Mouse (Mus musculus) Patski (cell line): ENCODE data around the gene Map2k2. TPM values are rescaled to one million over a fixed set of nuclear protein-coding genes. Genes with fewer than 3 reads are reported as not detected.

Experiments
- ATAC-seq: fragments of 100-300 bp; one replicate; pipeline ENCODE4 v1.8.0; 2021
- CTCF ChIA-PET: fragments of 350-600 bp; sonication (Branson Sonifier 250); formaldehyde crosslinking; loops from one replicate; lab custom pipeline; 2022; ENCODE audit warnings: inconsistent platforms; lab: Charles Lee
- POLR2A ChIA-PET: fragments of 350-600 bp; sonication (Branson Sonifier 250); formaldehyde crosslinking; loops from one replicate; lab custom pipeline; 2022; ENCODE audit warnings: antibody characterized with exemption, inconsistent platforms; lab: Charles Lee
- DNase-seq: peaks from one replicate; pipeline ENCODE4 v3.0.0-alpha.2; 2011; ENCODE audit warnings: low read depth, low spot score
- H3K27me3 ChIP-seq: fragments of 371-371 bp; one replicate; pipeline ENCODE4 v1.5.1; 2021
- CTCF ChIP-seq: fragments of 100-300 bp; IDR thresholded peaks from one replicate; pipeline ENCODE4 v1.5.1; 2021
- in situ Hi-C: fragments of 300-500 bp; cut with MboI; formaldehyde crosslinking; loops from 3 replicates; pipeline ENCODE4 v1.11.1; 2018; ENCODE audit warnings: low pct_unique_long_range_greater_than_20kb, mixed read lengths
- polyA plus RNA-seq: library from polyadenylated mRNA; unstranded; gene quantifications from one replicate; pipeline ENCODE4 v1.2.3, GENCODE M21; 2021

Map2k2 gene
- polyA plus RNA-seq, 1 experiment from 2014 or later, result 150 TPM

DNA sequence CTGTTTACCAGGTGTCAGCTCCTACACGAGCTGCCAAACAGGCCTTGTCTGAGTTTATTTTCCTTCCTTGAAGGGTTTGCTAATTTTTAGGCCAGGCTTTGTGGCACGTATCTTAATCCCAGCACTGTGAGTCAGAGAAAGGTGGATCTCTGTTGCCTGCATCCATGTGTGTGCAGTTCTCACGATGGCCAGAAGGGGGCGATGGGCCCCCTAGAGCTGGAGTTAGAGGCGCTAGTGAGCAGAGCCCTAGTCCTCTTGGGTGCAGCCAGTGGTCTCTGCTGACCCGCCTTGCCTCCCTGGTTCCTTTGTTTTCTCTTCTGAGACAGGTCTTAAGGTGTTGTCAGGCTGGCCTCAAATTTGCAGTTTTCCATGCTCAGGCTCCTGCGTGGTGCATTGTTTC is 32.3 kb upstream of the Map2k2 start:
- no peaks in the 10 kb centered on the region for H3K27me3 ChIP-seq
- in situ Hi-C loops, result loop anchor here (10.0 kb wide), 1 partner anchor 101 kb away; the partner anchor contains the start of gene Eef2
- POLR2A ChIA-PET, result no interaction called here
- no peak for DNase-seq
- TF ChIP-seq CTCF, result no peak
- ATAC-seq, result no peak
- CTCF ChIA-PET, result interaction anchor here (1.4 to 1.6 kb wide), 2 partner anchors 9 to 14 kb away, joined by 3 to 5 read pairs; no protein-coding TSS in a partner anchor

DNA sequence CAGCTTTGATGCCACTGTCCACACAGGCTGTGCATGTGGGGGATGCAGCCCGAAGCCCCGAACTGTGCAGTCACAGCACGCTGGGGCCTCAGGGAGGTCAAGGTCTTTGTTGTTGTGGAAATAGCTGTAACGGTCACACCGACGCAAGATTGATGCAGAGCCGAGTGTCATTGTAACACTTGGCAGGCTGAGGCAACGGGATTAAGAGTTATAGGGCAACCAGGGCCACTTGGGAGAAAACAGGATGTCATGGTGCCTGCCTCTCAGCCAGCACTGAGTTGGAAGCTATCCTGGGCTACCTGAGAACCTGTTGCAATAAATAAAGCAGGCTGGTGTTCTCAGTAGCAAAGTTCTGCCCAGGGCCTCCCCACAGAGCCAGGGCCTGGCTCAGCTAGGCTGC is 30.0 kb upstream of the Map2k2 start:
- POLR2A ChIA-PET, result interaction anchor here (0.6 kb wide), 1 partner anchor 13 kb away, joined by 5 read pairs; no protein-coding TSS in a partner anchor
- in situ Hi-C loops, result loop anchor here (10.0 kb wide), 1 partner anchor 99 kb away; the partner anchor contains the start of gene Eef2
- CTCF ChIA-PET, result no interaction called here
- no peak for TF ChIP-seq CTCF
- no peaks in the 10 kb centered on the region for H3K27me3 ChIP-seq
- ATAC-seq (no peak), DNase-seq (no peak)

DNA sequence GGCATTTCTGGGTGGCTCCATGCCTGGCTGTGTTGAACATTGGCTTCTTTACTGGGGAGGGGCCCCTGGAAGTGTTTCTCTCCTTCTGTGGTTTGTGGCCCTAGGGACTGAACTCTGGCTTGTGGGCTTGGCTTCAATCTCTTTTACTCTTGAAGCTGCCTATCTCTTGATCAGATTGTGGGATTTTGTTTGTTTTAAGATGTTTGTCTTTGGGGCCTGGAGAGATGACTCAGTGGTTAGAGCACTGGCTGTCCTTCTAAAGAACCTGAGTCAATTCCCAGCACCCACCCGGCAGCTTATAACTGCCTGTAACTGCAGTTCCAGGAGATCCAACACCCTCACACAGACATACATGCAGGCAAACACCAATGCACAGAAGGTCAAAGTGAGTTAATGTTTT is 29.4 kb upstream of the Map2k2 start:
- in situ Hi-C loops, result loop anchor here (10.0 kb wide), 1 partner anchor 98 kb away; the partner anchor contains the start of gene Eef2
- DNase-seq, result no peak
- POLR2A ChIA-PET, result no interaction called here
- no peak for ATAC-seq
- CTCF ChIA-PET, result no interaction called here
- H3K27me3 ChIP-seq, result no peaks in the 10 kb centered on the region
- TF ChIP-seq CTCF, result no peak

DNA sequence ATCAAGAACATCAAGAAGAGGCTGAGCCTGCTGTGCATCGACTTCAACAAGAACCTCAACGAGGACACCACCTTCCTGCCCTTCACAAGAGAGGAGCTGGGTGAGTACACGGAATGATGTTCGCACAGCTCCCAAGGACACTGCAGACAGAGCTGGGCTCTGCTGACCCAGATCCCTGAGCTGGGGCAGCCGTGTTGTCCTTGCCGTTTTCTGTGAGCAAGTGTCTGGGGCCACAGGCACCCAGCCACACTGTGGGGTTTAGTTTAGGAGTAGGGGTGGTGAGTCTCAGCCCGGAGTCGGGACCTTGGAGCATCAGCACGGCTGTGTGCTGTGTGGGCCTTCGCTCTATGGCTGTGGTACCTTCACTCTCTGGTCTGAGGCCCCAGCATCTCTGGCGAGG is 27.8 kb upstream of the Map2k2 start:
- DNase-seq, result no peak
- POLR2A ChIA-PET, result interaction anchor here (1.3 kb wide), 1 partner anchor 9 kb away, joined by 3 read pairs; the partner anchor contains the start of gene Thop1

DNA sequence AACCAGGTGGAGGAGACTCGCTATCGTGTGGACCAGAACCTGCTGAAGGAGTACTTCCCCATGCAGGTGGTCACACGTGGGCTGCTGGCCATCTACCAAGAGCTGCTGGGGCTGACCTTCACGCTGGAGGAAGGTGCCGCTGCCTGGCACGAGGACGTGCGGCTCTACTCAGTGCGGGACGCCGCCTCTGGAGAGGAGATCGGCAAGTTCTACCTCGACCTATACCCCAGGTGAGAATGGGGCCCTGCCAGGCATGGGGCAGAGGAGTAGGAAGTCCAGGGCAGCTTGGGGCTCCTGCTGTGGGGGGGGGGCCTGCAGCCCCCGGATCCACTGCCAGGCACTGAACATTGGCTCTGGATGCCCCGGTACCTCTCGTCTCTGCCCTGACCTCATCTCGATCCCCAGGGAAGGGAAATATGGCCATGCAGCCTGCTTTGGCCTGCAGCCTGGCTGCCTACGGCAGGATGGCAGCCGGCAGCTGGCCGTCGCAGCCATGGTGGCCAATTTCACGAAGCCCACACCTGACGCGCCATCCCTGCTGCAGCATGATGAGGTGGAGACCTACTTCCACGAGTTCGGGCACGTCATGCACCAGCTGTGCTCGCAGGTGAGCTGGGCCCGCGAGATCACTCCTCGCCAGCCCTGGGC is 25.6 kb upstream of the Map2k2 start:
- no peak for DNase-seq
- no peak for TF ChIP-seq CTCF
- in situ Hi-C loops, result no loop called here
- ATAC-seq, result no peak
- no peaks in the 10 kb centered on the region for H3K27me3 ChIP-seq
- POLR2A ChIA-PET, result interaction anchor here (0.6 kb wide), 1 partner anchor 26 kb away, joined by 3 read pairs; no protein-coding TSS in a partner anchor
- CTCF ChIA-PET, result no interaction called here

More for the DNA sequence above, 27.8 kb upstream of the Map2k2 start:
- no peak for ATAC-seq
- CTCF ChIA-PET, result no interaction called here
- no peaks in the 10 kb centered on the region for H3K27me3 ChIP-seq
- in situ Hi-C loops, result loop anchor here (10.0 kb wide), 1 partner anchor 97 kb away; the partner anchor contains the start of gene Eef2
- TF ChIP-seq CTCF, result no peak

DNA sequence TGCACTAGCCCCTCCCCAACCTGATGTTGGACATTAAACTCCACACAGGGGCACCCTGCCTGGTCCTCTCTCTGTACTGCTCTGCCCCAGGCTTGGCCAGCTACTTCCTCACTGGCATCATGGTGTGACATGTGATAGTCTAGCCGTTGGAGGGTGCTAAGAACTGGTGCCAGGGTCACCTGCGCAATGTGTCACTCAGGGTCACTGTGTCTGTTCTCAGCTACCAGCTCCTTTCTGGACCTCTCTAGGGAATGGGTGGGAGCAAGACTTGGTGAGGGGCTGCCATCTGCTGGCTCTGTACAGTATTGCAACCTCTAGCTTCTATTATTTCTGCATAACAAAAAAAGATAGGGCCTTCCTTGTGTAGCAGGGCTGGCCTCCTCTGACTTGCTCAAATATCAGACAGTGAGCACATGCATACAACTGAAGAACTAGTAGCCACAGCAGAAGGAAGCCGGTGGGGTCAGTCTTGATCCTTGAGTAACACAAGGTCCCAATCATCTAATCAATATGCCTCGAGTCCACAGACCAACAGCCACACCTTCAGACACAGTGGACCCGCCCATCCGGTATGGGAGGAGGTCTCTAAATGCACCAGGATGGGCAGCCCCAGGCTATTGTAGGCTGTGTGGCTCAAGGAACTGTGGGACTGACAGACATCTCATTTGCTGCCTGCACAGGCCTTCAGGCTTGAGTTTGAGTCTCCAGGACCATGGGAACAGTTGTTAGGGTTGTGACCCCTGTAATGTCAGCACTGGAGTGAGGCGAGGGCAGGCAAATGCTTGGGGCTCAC is 23.4 kb upstream of the Map2k2 start:
- ATAC-seq (no peak), DNase-seq (no peak)
- in situ Hi-C loops, result no loop called here
- POLR2A ChIA-PET, result interaction anchor here (0.7 to 1.4 kb wide), 3 partner anchors 11 to 91 kb away, joined by 3 to 8 read pairs (median 3); partner anchors contain the start of gene Map2k2
- no peak for TF ChIP-seq CTCF
- H3K27me3 ChIP-seq, result no peaks in the 10 kb centered on the region
- CTCF ChIA-PET, result interaction anchor here (0.6 to 2.1 kb wide), 17 partner anchors 8 to 93 kb away, joined by 3 to 9 read pairs (median 4); partner anchors contain the start of gene Creb3l3

DNA sequence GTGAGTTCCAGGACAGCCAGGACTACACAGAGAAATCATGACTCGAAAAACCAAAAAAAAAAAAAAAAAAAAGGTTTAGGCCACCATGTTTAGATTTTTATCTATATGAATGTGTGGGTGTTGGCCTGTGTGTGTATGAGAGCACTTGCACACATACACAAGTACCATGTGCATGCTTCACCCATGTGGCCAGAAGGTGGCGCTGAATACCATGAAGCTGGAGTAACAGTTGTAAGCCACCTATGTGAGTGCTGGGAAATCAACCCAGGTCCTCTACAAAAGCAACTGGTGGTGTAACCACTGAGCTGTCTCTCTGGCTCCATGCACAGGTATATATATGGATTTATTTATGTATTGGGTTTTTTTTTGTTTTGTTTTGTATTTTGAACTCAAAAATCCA is 18.7 kb upstream of the Map2k2 start:
- no peak for DNase-seq
- no peak for TF ChIP-seq CTCF

DNA sequence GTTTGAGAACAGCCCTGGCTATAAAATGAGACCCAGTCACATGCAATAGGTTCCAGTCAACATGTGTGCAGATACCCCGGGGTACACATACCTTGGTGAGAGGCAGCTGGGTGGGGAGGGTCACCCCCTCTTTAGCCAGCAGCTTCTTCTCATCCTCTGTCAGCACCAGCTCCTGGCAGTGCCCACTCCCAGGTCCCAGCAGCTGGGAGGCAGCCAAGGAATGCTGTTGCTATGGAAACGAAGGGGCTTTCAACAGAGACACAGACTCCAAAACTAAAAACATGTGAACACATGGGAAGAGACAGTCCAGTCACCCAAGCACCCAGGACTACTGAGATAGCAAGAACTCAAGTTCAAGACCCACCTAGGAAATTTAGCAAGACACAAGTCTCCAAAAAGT is 16.5 kb upstream of the Map2k2 start:
- POLR2A ChIA-PET, result interaction anchor here (0.6 to 0.7 kb wide), 2 partner anchors 14 to 294 kb away, joined by 4 to 5 read pairs; no protein-coding TSS in a partner anchor
- CTCF ChIA-PET, result no interaction called here
- TF ChIP-seq CTCF, result no peak
- H3K27me3 ChIP-seq, result peaks cover 14% of the 10 kb centered on the region
- DNase-seq (no peak), ATAC-seq (no peak)
- in situ Hi-C loops, result no loop called here

More for the DNA sequence above, 18.7 kb upstream of the Map2k2 start:
- POLR2A ChIA-PET, result no interaction called here
- in situ Hi-C loops, result no loop called here
- H3K27me3 ChIP-seq, result peaks cover 7% of the 10 kb centered on the region
- ATAC-seq, result no peak
- CTCF ChIA-PET, result interaction anchor here (1.2 kb wide), 1 partner anchor 13 kb away, joined by 3 read pairs; no protein-coding TSS in a partner anchor

DNA sequence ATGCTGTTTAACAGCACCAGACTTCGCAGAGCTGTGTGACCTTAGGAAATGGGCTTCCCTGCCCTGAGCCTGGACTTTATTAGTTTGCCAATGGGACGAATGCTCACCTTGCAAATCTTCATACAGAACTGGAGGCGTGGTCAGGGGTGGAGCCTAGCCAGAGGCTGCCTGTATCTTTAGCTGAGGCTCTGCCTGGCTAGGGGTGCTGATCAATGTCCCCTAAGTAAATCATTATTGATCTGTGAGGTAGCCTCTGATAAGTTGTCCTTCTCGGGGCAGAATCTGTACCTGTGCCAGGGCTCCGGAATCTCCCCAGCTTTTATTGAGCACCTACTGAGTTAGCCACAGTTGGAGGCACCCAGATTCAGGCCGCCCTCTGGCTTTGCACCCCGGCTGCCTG is 15.1 kb upstream of the Map2k2 start:
- in situ Hi-C loops, result no loop called here
- peaks cover 14% of the 10 kb centered on the region for H3K27me3 ChIP-seq
- no peak for TF ChIP-seq CTCF
- ATAC-seq (no peak), DNase-seq (no peak)
- POLR2A ChIA-PET, result no interaction called here
- CTCF ChIA-PET, result no interaction called here
